Mouse (Mus musculus) stomach, postnatal 0 days (tissue): ENCODE measurements around the gene Hyal1.

Source experiments
- CTCF ChIP-seq: IDR thresholded peaks from 2 replicates; pipeline ENCODE4 v1.5.1; 2016; ENCODE audit warnings: antibody characterized with exemption, low read depth, mild to moderate bottlenecking, moderate library complexity
- EP300 ChIP-seq: optimal IDR thresholded peaks from 2 replicates; pipeline ENCODE3; 2016; ENCODE audit warnings: antibody characterized with exemption

DNA sequence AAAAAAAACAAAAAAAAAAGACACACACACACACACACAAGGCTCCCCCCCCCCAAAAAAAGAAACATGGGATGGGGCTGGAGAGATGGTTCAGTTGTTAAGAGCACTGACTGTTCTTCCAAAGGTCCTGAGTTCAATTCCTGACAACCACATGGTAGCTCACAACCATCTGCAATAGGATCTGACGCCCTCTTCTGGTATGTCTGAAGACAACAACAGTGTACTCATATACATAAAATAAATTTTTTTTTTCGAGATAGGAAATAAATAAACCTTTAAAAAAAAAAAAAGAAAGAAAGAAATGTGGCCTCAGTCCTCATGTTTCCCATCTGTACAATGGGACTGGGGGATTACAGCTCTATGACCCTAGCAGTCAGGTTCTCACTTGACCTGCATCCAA lies 40.7 kb downstream of the Hyal1 start:
- TF ChIP-seq CTCF (peak; percentile 42), EP300 (no peak)
